Mouse (Mus musculus) kidney, postnatal 4 days (tissue): ENCODE results near the gene Hmgn2.
"Not testable (repeated sequence)": the region's sequence is repeated elsewhere in the genome, so short reads cannot be mapped to it uniquely, and the experiment has no call there.

Experiments
- DNase-seq, 2 experiments: peaks; one replicate each; pipeline ENCODE4 v3.0.0; 2021; ENCODE audit warnings: mixed read lengths in 2 of 2

The Hmgn2 gene

GRCm38 (mm10) chr4:133923743-133924142, 44.7 kb downstream of the Hmgn2 start:
- DNase-seq: no peak

GRCm38 (mm10) chr4:133918093-133918825, 50.2 kb downstream of the Hmgn2 start:
- DNase-seq: not testable (repeated sequence)
